Mouse (Mus musculus): ENCODE results near the gene Usp12.
"Not testable (repeated sequence)": the region's sequence is repeated elsewhere in the genome, so short reads cannot be mapped to it uniquely, and the experiment has no call there.

The Usp12 gene

DNA sequence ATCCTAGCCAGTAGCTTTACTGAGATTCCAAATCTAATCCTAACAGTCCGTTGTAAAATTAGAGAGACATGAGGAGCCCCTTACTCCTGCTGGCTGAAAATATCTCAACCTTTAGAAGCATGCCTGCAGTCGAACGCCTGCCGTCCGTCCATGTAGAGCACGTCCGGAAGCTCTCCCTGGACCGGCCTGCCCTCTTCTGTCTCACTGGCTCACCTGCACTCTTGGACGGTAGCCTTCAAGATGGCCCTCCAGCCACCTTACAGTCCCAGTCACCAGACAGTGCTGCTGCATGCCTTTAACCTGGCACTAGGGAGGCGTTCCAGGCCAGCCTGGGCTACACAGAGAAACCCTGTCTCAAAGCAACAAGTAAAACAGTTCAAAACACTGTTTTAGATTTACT is 11.5 kb downstream of the Usp12 start:
- ChIA-PET POLR2A (interaction anchor here in 3 of 4 experiments (0.7 to 2.5 kb wide), 7 partner anchors 12 to 60 kb away, joined by 3 to 9 read pairs (median 4); partner anchors contain the start of gene Usp12 (in 1 of the 3)), CTCF (interaction anchor here in 3 of 4 experiments (0.7 to 1.4 kb wide), 5 partner anchors 11 to 71 kb away, joined by 3 to 6 read pairs (median 4); partner anchors contain the start of gene Usp12 (in 1 of the 3))

DNA sequence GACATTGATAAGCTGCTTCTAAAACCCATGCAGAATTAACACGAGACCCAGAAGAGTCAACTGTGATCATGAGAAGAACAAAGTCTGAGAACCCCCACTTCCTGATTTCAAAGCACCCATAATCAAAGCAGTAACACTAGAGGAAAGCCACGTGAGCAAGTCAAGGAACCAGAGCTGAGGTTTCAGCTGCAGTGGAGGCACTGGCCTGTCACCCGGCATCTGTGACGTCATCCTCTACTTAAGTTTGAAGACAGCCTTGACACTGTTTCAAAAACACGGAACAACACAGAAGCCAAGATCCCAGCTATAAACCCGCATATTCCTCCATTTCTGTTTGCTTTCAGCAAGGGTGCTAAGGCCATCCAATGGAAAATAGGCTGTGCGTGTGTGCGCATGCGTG is 13.1 kb downstream of the Usp12 start:
- ChIA-PET POLR2A (interaction anchor here in 2 of 4 experiments (0.5 to 2.3 kb wide), 5 partner anchors 10 to 70 kb away, joined by 3 to 7 read pairs (median 3); no protein-coding TSS in a partner anchor), CTCF (interaction anchor here in 1 of 4 experiments (0.9 kb wide), 1 partner anchor 63 kb away, joined by 6 read pairs; the partner anchor contains the start of gene Rasl11a)

DNA sequence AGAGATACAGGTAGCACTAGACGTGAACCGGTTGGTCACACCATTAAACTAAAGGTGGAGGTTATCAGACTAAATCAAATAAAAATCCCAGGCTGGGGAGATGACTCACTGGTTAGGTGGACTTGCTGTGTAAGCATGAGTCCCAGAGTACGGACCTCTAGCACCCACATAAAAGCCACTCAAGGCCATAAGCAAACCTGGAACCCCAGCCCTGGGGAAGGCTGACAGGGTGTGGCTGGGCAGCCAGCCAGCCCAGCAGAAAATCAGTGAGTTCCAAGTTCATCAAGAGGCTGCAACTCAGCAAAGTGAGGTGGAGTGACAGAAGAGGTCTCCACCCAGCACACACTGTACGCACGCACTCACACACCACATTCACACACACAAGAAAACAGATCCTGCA is 14.9 kb downstream of the Usp12 start:
- CTCF ChIA-PET, result interaction anchor here in 1 of 4 experiments (0.6 kb wide), 1 partner anchor 105 kb away, joined by 3 read pairs; no protein-coding TSS in a partner anchor
- POLR2A ChIA-PET, result interaction anchor here in 1 of 4 experiments (2.5 kb wide), 1 partner anchor 9 kb away, joined by 11 read pairs; no protein-coding TSS in a partner anchor

DNA sequence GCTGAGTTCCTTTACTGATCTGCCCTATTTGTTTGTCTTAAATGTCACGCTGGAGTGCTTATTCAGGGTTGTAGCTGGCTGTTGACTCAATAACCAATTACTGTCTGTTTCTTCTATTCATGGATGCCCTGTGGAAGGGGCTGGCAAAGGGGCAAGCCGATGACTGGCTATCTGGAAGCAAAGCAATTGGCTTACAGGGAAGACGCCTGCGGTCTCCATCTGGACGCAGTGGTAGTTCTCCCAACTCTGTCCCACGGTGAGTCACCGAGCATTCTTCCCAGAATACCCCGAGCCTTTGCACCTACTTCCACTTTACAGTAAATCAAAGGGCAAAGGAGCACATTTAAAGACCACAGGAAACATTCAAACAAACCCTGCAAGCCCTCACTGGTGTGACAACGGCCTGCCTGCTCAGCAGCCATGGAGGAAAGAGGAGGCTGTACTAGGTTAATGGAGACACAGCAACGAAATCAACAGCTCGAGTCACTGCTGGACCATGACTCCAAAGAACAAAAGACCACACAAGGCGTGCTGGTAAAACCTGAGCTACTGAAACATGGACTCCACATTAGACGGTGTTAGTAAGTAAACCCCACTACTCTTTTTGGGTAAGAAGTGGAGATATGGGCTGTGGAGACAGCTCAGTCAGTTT is 17.7 kb downstream of the Usp12 start:
- CTCF ChIA-PET, result interaction anchor here in 3 of 4 experiments (0.5 to 1.4 kb wide), 3 partner anchors 36 to 102 kb away, joined by 3 to 6 read pairs (median 3); no protein-coding TSS in a partner anchor
- POLR2A ChIA-PET, result interaction anchor here in 3 of 4 experiments (0.7 to 2.9 kb wide), 9 partner anchors 8 to 300 kb away, joined by 3 to 12 read pairs (median 4); partner anchors contain the start of genes Polr1d (in 1 of the 3), Rpl21 (in 1 of the 3) and Usp12 (in 1 of the 3)

DNA sequence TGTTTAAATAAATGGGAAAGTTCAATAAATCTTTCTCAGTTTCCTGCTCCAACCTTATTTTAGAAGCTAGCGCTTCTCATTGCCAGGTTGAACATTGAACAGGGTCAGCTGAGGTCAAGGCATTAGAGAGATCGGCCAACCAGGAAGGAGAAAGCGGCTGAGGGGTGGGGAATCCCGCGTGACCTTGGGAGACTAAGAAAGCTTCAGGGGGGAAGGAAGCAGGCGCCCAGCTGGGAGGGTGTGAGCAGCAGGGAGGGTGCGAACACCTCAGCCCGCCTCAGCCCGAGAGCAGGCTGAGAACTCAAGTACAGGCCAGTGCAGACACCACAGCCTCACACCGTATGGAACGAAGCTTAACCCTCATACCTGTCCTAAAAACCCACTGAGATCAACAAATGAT is 22.8 kb downstream of the Usp12 start:
- POLR2A ChIA-PET, result interaction anchor here (0.6 to 1.6 kb wide), 14 partner anchors 14 to 1539 kb away, joined by 3 to 17 read pairs (median 3); partner anchors contain the start of genes Rasl11a (in 1 of the 4) and Usp12 (in 1 of the 4)
- CTCF ChIA-PET, result interaction anchor here in 2 of 4 experiments (0.6 to 1.2 kb wide), 4 partner anchors 11 to 166 kb away, joined by 3 to 5 read pairs (median 4); no protein-coding TSS in a partner anchor

DNA sequence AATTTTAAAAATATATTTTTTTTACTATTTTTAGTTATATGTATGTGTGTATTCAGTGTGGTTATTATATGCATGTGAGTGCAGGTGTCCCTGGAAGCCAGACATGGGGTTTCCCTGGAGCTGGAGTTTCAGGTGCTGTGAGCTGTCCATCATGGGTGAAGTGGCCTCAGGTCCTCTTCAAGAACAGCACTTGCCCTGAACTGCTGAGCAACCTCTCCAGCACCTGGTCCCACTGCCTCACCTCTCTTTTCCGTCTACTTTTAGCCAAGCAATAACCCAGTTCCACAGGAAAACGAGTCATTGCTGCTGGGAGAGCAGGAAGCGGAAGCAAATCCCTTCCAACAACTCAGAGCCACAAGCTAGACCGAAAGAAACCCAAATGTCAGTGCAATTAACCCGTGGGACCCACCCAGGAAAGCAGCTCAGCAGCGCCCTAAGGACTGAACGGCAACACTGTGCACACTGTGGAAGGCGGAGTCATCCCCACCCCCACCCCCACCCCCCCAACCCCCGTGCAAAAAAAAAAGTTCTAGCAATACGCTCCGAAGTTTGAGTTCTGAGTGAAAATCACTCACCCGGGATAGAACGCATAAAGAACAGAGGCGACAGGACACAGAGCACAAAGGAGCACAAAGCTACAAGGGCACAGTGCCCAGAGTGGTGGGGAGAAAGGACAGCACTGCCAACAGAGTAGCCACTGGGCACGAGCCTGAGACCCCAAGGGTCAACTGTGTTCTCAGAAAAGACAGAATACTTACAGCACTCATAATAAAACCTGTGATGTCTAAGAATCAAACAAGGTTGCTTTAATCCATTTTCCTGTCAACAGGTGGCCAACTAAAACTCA is 24.6 kb downstream of the Usp12 start:
- ChIA-PET POLR2A (interaction anchor here in 2 of 4 experiments (0.8 to 1.3 kb wide), 5 partner anchors 19 to 65 kb away, joined by 3 to 4 read pairs (median 4); partner anchors contain the start of genes Rpl21 (in 1 of the 2) and Usp12 (in 1 of the 2)), CTCF (interaction anchor here (0.6 to 1.1 kb wide), 6 partner anchors 11 to 1781 kb away, joined by 3 read pairs; partner anchors contain the start of gene Usp12 (in 1 of the 4))

DNA sequence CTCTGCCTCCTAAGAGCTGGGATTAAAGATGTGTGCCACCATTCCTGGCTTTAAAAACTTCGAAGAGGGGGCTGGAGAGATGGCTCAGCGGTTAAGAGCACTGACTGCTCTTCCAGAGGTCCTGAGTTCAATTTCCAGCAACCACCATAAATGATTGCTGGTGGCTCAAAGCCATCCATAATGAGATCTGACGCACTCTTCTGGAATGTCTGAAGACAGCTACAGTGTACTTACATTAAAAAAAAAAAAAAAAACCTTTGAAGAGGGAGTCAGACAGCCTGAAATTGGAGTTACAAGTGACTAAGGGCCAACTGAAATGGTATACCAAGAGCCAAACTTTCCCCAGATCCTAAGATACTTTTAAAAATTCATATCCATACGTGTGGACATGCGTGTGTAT is 29.0 kb downstream of the Usp12 start:
- ChIA-PET POLR2A (interaction anchor here in 2 of 4 experiments (0.6 to 3.0 kb wide), 5 partner anchors 12 to 79 kb away, joined by 3 to 10 read pairs (median 3); partner anchors contain the start of genes Rasl11a (in 1 of the 2) and Usp12 (in 1 of the 2)), CTCF (interaction anchor here in 1 of 4 experiments (0.5 kb wide), 1 partner anchor 43 kb away, joined by 3 read pairs; no protein-coding TSS in a partner anchor)

DNA sequence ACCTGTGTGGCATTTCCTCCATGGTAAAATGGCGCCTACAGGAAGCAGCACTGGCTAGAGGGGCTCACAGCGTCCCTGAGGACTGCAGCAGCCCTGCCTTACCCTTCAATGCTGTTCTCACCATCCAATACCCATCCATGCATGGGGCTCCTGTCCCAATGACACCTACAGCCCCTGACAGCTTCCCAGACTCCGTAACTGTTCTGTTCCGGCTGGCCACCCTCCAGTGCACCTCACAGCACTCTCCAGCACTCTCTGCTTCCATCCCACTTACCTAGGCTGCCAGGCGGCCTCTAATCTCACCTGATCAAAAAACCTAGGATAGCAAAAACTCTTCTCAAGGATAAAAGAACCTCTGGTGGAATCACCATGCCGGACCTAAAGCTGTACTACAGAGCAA is 35.6 kb downstream of the Usp12 start:
- ChIA-PET POLR2A (interaction anchor here in 2 of 4 experiments (0.6 to 2.7 kb wide), 7 partner anchors 8 to 1328 kb away, joined by 3 to 10 read pairs (median 5); partner anchors contain the start of gene Rpl21 (in 1 of the 2)), CTCF (interaction anchor here in 2 of 4 experiments (0.5 to 0.9 kb wide), 3 partner anchors 11 to 132 kb away, joined by 3 to 13 read pairs (median 4); no protein-coding TSS in a partner anchor)

DNA sequence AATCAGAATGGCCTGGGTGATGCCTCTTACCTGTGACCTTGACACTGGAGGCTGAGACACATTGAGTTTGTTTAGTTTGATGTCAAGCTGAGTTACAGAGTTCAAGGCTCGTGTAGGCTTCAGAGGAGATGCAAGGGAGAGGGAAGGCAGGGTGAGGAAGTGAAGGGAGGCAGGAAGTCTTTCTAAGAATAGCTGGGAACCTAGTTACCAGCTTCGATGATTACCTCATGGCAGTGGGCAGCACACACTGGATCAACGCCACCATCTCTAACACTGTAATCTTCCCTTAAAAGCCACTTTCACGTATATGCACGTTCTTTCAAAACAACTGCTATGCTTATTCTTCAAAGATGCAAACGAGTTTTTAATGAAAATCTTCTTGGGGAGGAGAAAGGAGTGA is 36.9 kb downstream of the Usp12 start:
- CTCF ChIA-PET, result interaction anchor here in 3 of 4 experiments (0.7 to 1.3 kb wide), 3 partner anchors 9 to 87 kb away, joined by 3 to 4 read pairs (median 3); partner anchors contain the start of gene Rasl11a (in 1 of the 3)

DNA sequence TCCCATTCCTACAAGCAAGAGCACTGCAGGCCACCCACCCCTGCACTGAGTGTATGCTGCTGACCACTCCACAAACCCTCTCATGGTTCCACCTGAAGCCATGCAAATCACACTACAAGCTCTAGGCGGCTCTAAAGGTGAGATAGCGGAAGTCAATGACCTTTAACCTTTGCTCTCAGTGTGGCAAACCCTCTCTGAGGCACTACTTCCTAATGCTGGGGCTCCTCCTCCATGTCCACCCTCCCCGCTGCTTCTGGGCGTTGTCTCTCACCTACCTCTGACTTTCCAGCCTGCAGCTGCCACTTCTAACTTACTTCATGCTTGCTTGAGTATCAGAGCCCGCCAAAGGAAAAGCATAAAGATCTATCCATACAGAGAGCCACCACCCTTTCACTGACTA is 37.5 kb downstream of the Usp12 start:
- CTCF ChIA-PET, result interaction anchor here in 3 of 4 experiments (0.6 to 1.3 kb wide), 5 partner anchors 10 to 536 kb away, joined by 3 to 8 read pairs (median 4); partner anchors contain the start of gene Rasl11a (in 1 of the 3)
- POLR2A ChIA-PET, result interaction anchor here in 2 of 4 experiments (0.6 to 2.7 kb wide), 14 partner anchors 10 to 148 kb away, joined by 3 to 10 read pairs (median 4); partner anchors contain the start of gene Rpl21 (in 1 of the 2)

More for the DNA sequence above, 36.9 kb downstream of the Usp12 start:
- POLR2A ChIA-PET, result interaction anchor here in 2 of 4 experiments (0.6 to 2.7 kb wide), 13 partner anchors 9 to 147 kb away, joined by 3 to 10 read pairs (median 4); partner anchors contain the start of genes Rpl21 (in 1 of the 2) and Usp12 (in 1 of the 2)

DNA sequence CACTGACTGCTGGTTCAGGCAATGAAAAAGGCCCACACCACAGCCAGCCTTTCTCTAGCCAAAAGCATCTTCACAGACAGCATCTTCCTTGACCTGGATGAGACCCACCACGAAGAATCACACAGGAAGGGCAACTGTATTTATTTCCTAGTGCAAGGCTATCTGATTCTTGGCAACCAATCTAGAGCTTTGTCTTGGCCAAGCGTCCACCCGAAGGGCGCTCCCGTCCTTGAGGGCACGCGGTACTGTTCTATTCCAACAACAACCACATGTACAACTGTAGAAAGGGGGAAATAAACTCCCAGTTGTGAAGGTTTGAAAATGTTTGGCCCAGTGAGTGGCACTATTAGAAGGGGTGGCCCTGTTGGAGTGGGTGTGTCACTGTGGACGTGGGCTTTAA is 41.6 kb downstream of the Usp12 start:
- ChIA-PET CTCF (no interaction called here), POLR2A (interaction anchor here in 1 of 4 experiments (0.5 to 1.7 kb wide), 3 partner anchors 16 to 86 kb away, joined by 3 to 6 read pairs (median 3); no protein-coding TSS in a partner anchor)

DNA sequence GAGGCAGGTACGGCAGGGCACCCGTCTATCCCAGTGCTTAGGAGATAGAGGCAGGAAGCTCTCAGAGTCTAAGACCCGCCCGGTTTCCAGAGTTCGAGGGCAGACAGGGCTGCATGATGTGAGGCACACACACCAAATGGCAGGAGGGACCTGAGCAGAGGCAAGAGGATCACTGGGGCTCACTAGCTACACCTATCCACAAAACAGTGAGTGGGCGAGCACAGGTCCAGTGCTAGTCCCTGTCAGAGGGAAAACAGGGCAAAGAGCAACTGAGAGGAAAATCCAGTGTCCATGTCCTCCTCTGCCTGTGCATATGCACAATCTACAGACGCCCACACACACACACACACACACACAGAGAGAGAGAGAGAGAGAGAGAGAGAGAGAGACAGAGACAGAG is 43.8 kb downstream of the Usp12 start:
- CTCF ChIA-PET, result no interaction called here

DNA sequence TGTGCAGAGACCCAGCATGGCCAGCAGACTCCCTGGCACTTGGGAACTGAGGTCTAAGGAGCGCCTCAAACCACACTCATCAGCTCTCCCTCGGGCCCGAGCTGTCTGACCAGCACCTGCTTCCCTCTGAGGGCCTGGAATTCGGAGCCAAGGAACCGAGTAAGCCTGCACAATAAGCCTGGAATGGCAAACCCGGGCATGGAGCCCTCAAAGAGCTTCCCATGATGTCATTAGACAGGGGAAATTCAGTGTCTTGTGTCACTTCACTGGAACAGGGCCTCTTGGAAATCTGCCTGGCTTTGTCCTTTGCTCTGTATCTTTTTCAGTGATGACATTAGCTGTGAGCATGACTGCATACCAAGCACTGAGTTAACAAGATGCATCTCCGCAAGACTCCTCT is 44.5 kb downstream of the Usp12 start:
- ChIA-PET CTCF (no interaction called here), POLR2A (interaction anchor here in 2 of 4 experiments (0.9 to 2.3 kb wide), 5 partner anchors 11 to 90 kb away, joined by 3 to 7 read pairs (median 4); no protein-coding TSS in a partner anchor)

More for the DNA sequence above, 43.8 kb downstream of the Usp12 start:
- POLR2A ChIA-PET, result interaction anchor here in 2 of 4 experiments (0.9 to 1.4 kb wide), 3 partner anchors 11 to 19 kb away, joined by 3 to 5 read pairs (median 3); no protein-coding TSS in a partner anchor

DNA sequence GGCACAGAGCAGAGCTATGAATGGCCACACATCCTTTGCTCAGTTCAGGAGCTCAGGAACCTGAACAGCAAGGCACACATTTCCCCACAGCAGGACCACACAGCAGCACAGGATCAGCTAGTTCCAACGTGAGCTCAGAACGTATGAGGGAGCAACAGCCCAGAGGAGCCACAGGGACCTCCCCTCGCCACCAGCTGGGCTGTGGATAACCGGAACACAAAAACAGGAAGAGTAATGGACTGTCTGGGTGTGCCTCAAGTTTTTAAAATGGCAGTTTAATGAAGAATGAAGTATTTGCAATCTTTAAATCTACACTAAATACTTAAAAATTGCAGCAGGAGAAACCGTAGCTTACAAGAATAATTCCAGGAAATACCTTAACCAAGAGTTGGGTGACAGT is 44.9 kb downstream of the Usp12 start:
- ChIA-PET CTCF (no interaction called here), POLR2A (interaction anchor here in 2 of 4 experiments (0.9 to 2.3 kb wide), 4 partner anchors 10 to 90 kb away, joined by 3 to 7 read pairs (median 4); no protein-coding TSS in a partner anchor)

DNA sequence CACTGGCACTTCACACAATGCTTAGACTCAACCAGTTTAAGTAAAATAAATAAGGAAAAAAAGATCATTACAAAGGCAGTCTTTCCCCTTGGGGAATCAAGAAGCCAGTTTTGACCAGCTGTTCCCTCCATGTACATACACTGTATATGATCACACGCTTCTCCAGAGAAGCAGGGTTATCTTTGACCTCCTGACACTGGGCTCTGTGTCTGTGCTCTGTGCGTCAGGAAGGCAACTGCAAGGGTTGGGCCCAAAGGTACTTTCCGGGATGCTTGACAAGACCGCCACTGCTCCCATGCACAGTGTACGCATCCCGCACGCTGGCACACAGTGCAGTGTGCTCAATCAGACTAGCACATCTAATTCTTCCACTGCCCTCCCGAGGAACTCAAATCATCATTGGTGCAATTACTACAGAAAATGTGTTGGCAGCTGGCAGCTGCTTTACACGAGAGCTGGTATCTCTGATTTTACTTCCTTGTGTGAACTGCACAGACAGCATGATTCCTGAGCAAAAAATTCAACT is 57.8 kb downstream of the Usp12 start:
- CTCF ChIA-PET, result interaction anchor here in 1 of 4 experiments (1.0 kb wide), 1 partner anchor 82 kb away, joined by 3 read pairs; no protein-coding TSS in a partner anchor
- POLR2A ChIA-PET, result interaction anchor here in 3 of 4 experiments (0.9 to 1.6 kb wide), 7 partner anchors 13 to 99 kb away, joined by 3 to 7 read pairs (median 3); partner anchors contain the start of gene Usp12 (in 1 of the 3)

DNA sequence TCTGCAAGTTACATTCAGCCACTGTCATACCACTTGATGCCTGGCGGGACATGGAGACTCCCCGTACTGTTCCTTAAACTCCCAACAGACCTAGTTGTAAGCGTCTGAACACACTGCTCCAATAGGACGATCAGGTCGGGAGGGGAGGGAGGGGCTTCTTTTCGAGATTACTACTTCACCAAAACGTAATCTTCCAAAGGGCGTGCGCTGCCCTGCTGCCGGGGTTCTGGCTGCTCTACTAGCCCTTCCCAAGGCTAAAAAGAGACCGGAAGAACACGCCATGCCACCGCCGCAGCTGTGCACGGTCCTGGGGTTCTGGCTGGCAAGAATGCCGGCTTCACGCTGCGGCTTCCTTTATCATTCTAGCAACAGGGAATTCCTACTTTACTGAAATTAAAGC is 58.5 kb downstream of the Usp12 start:
- ChIA-PET CTCF (no interaction called here), POLR2A (interaction anchor here in 2 of 4 experiments (1.0 to 1.6 kb wide), 2 partner anchors 18 to 68 kb away, joined by 3 read pairs; no protein-coding TSS in a partner anchor)

DNA sequence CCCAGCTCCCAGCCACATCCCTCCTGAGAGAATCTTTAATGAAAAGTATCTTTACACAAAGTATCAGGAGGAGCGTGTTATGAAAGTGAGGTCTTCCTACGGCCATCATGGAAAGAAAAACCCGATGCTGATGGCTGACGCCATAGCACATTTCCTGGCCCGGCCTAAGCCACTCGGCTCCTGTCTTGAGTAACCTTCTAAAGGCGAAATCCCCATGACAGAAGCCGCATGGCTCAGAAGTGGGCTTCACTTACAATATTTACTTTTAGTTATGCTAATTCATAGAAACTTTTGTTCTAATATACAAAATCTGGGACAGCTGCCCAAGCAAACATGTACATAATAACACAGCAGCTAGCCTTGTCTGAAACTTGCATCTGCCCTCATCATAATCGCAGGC is 59.8 kb downstream of the Usp12 start:
- POLR2A ChIA-PET, result not testable (repeated sequence)

More for the DNA sequence above, 59.8 kb downstream of the Usp12 start:
- CTCF ChIA-PET, result not testable (repeated sequence)

All from embryonic stem cell, embryonic (primary cell).